Mouse (Mus musculus): Measurements from ENCODE around the gene Klhl29.

Klhl29 gene

GRCm38 (mm10) chr12:5253289-5254005 is 122.0 kb downstream of the Klhl29 start:
- CTCF ChIA-PET = no interaction called here

GRCm38 (mm10) chr12:5252569-5252968 is 122.9 kb downstream of the Klhl29 start:
- CTCF ChIA-PET = no interaction called here

- CTCF ChIA-PET = no interaction called here
Observed at GRCm38 (mm10) chr12:5250042-5250441, 125.4 kb downstream of the Klhl29 start.

- CTCF ChIA-PET = no interaction called here
Observed at GRCm38 (mm10) chr12:5249068-5249467, 126.4 kb downstream of the Klhl29 start.

- CTCF ChIA-PET = no interaction called here
Observed at GRCm38 (mm10) chr12:5247505-5247904, 128.0 kb downstream of the Klhl29 start.

- CTCF ChIA-PET = no interaction called here
Observed at GRCm38 (mm10) chr12:5246721-5247341, 128.7 kb downstream of the Klhl29 start.

- CTCF ChIA-PET = no interaction called here
Observed at GRCm38 (mm10) chr12:5246193-5246621, 129.3 kb downstream of the Klhl29 start.

GRCm38 (mm10) chr12:5245207-5245597 is 130.3 kb downstream of the Klhl29 start:
- CTCF ChIA-PET = no interaction called here

- CTCF ChIA-PET = no interaction called here
Observed at GRCm38 (mm10) chr12:5244431-5245206, 130.9 kb downstream of the Klhl29 start.

- CTCF ChIA-PET = no interaction called here
Observed at GRCm38 (mm10) chr12:5243867-5244266, 131.6 kb downstream of the Klhl29 start.

- CTCF ChIA-PET = no interaction called here
Observed at GRCm38 (mm10) chr12:5243449-5243848, 132.0 kb downstream of the Klhl29 start.

- CTCF ChIA-PET = no interaction called here
Observed at GRCm38 (mm10) chr12:5242551-5243330, 132.7 kb downstream of the Klhl29 start.

GRCm38 (mm10) chr12:5239451-5240245 is 135.8 kb downstream of the Klhl29 start:
- CTCF ChIA-PET = no interaction called here

- CTCF ChIA-PET = interaction anchor here (0.6 kb wide), 1 partner anchor 337 kb away, joined by 4 read pairs; no protein-coding TSS in a partner anchor
Observed at GRCm38 (mm10) chr12:5237078-5237477, 138.4 kb downstream of the Klhl29 start.

GRCm38 (mm10) chr12:5235596-5235995 is 139.9 kb downstream of the Klhl29 start:
- CTCF ChIA-PET = no interaction called here

- CTCF ChIA-PET = no interaction called here
Observed at GRCm38 (mm10) chr12:5230504-5230903, 145.0 kb downstream of the Klhl29 start.

GRCm38 (mm10) chr12:5226676-5227654 is 148.5 kb downstream of the Klhl29 start:
- CTCF ChIA-PET = no interaction called here

- CTCF ChIA-PET = no interaction called here
Observed at GRCm38 (mm10) chr12:5223595-5223994, 151.9 kb downstream of the Klhl29 start.

- CTCF ChIA-PET = no interaction called here
Observed at GRCm38 (mm10) chr12:5222439-5223202, 152.9 kb downstream of the Klhl29 start.
